Mouse (Mus musculus) megakaryocyte, embryonic 14.5 days (primary cell): ENCODE measurements around the gene Vat1l.

Source experiments
- FLI1 ChIP-seq: IDR thresholded peaks from 2 replicates; pipeline ENCODE4 v1.6.1; 2012; ENCODE audit warnings: low read length, inconsistent platforms, mixed read lengths
- GATA1 ChIP-seq: IDR thresholded peaks from 3 replicates; pipeline ENCODE4 v1.6.1; 2012; ENCODE audit warnings: mixed read lengths, low read length, inconsistent platforms, borderline replicate concordance

GRCm38 (mm10) chr8:114331928-114332327 lies 126.5 kb downstream of the Vat1l start:
- TF ChIP-seq GATA1: no peak
- no peak for TF ChIP-seq FLI1
